Mouse (Mus musculus) cerebellum, adult 11-12 months (tissue): ENCODE measurements around the gene Tmprss2.
"Not testable (repeated sequence)": the region's sequence is repeated elsewhere in the genome, so short reads cannot be mapped to it uniquely, and the experiment has no call there.

Experiments used
- DNase-seq: peaks from one replicate; pipeline ENCODE4 v3.0.0; 2022

The Tmprss2 gene

DNA sequence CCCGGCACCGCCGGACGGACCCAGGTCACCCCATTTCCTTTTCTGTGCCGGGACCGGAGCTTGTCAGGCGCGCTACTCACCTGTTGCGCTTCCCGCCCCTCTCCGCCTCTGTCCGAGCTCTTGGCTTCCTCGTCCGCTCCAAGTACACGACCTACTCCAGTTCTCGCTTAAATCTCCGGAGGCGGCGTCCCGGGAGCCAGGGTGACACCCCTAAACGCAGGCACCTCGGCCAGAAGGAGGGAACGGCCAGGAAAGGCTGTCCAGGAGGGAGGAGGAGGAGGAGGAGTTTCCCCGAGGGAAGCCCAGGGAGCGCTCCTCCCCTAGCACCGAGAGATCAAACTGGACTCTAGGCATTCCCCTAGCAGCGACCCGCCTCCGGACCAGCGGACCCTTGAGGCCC lies at the start of gene Tmprss2:
Gene Tmprss2 (minus strand): TSS at position 257 of the 400 bp plus-strand sequence.
- no peak for DNase-seq

DNA sequence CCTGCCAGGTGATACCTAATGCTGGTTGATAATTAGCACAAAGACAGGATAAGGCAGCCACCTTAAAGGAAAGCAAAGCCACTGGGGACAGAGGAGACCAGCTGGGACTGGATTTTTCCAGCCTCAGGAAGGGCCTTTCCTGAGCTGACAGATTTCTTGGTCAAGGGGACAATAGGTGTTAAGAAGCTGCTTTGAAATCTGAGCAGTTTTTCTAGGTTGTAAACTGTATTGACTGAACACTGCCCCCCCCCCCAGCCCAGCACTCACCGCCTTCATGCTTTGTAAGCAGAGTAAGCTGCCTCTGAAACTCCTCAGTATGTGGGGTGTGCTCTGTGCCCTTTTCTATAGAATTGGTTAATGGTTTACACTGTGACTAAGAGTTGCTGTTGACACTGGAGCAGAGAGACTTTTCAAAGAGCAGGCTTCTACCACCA lies 48.2 kb upstream of the Tmprss2 start:
- no peak for DNase-seq

DNA sequence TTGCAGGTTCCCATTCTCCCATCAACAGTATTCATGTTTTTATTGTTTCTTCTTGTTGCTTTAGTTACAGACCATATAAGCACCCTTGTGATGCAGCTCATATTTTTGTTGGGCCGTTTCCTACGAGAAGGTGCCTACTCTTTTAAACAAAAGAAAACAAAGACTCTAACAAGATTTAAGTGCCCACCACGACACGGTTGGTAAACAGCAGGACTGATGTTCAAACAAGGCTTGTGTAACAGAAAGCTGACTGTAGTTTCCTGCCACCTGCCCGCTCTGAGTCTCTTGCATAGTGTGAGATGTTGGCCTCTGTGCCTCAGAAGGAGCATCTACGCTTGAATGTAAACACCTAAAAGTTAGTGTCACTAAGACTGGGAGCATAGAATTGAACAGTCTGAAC lies 47.5 kb upstream of the Tmprss2 start:
- no peak for DNase-seq

DNA sequence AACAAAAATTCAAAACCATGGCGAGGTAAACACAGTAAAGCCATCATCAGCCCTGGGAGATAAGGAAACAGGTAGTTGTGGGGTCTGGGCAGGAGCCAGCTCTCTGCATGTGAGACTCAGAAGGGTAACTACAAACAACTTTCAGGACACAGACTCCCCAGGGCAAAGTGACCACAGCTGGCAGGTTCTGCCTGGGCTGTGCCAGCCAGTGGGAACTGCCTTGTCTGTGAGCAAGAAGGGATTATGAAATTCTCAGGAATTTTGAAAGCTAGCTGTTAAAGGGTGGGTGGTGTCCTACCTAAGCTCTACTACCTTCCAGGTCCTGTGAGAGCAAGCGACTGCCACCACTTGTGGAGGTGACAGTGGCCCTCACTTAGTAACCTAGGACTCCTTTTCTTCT lies 44.8 kb upstream of the Tmprss2 start:
- DNase-seq: no peak

DNA sequence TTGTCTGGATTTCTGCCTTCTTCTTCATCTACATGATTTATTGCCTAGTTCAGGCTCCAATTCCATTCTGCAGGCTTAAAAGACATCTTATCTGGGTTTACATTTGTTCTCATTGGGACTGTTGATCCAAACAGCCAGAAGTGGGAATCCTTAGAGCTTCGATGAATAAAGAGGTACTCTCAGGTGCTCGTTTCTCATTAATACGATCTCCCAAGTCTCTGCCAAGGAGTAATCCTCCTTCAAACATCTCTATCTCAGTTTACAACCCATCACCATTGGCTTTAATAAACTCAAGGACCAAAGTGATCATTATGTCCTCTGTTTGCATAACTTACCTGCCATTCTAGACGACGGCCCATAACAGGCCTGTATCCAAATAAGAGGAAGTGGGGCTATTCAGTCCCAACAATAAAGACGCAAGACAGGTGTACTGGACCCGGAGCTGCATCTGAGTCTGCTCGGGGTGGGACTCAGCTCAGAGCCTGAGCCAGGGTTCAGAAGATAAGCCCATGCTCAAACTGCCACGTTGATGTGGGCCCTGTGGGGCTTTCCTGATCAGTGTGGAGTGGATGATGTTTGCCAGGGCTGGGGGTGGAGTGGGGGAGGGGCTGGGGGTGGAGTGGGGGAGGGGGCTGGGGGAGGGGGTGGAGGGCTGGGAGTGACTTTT lies 38.7 kb upstream of the Tmprss2 start:
- DNase-seq: no peak

DNA sequence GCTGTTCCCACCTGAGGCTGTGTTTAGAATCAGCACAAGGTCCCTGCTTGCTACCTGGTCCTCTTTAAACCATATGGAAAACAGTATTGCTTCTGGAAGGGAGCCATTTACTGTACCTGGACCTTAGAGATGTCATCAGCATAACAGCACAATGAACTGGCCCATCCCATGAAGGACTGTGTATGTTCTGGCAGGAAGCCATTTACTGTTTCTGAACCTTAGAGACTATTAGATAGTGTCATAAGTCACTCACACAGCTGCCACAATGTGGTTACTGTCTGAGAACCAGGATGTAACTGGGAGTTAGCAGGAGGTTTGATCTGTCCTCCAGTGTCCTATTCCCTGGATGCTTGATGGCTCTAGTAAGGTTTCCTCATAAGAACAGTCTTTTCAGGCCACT lies 33.7 kb upstream of the Tmprss2 start:
- DNase-seq: no peak

DNA sequence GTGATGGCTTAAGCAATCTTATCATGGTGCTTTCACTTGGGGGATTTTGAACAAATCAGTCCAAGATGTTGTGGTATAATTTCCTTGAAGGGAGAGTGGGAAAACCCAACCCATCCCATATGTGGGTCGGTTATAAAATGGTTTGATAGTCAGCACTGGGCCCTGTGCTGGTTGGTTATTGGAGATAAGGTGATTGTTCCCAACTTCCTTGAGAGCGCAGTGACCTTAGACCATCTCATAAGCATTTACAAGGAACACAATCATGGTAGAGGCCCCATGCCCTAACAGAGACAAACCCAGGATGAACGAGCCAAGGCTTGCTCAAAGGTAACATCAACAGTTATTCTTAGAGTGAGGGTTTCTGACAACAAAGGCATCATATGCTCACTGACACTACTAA lies 28.6 kb upstream of the Tmprss2 start:
- no peak for DNase-seq

DNA sequence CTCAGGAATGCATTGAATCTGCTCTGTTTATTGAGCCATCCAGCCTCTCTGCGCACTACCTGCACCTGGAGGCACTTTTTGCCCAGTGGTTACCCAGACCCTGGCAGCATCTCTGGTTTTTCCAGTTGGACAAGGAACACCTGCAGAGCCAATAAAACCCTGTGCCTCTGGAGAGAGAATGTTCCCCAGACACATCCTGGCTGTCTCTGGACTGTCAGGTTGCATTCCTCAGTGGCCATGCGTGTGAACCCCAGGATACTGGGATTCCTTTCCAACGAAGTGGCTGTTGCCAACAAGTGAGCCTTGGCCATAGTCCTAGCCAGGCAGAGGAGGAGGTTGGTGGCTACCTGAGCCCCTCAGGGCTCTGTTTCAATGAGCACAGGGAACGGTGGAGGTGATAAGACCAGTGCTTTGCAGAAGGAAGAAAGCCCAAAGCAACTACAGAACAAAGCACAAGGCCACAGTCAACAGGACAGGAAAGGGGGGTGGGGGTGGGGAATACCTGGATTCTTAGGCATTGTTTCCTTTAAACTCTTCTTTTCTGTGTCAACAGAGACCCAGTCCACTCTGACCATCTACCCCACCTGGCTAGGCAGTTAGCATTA lies 22.0 kb upstream of the Tmprss2 start:
- no peak for DNase-seq

DNA sequence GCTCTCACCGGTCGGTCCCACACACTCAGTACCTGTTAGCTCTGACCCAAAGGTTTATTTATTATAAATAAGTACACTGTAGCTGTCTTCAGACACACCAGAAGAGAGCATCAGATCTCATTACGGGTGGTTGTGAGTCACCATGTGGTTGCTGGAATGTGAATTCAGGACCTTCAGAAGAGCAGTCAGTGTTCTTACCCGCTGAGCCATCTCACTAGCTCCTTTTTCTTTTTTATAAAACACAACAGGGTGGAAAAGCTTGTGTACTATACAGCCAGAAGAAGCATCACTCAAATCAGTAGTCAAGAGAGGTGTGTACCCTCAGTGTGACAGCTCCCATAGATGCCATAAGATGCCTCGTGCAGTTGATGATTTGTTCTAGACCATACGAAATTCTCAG lies 12.2 kb upstream of the Tmprss2 start:
- no peak for DNase-seq

DNA sequence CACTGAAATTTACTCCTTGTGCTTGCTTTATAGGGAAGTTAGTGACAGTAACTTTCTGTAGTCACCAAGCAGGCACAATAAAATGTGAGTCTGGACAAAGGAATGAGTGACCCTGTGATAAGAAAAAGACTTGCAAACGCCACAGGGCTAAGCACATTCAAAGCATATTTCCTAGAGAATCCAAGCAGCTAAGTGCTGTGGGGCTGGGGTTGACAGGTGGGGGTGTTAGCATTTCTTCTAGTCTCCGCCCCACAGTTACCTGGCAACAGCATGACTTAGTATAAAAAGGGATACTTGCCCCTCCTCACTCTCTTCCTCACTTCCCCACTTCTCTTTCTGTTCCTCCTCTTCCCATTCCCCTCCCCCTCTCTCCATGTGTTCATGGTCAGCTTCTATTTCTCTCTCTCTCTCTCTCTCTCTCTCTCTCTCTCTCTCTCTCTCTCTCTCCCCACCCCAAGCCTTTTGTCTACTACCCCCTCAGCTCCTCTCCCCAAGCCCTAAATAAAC lies 11.4 kb upstream of the Tmprss2 start:
- no peak for DNase-seq

DNA sequence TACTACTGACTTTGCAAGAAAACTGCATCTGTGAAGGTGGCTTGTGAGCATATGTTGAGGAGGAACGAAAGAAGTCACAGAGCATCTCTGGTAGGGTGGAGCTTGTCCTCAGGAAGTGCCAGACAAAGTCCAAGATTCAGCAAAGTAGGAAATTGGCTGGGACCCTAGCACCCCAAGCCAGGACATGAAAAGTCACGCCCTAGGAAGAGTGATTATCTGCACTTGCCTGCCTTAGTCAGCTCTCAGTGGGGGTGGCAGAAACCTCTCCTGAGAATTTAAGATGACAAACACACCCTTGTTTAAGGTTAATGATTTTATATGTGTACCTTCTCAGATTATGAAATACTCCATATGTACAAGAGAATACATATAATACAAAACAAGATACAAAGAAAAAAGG lies 7.3 kb upstream of the Tmprss2 start:
- no peak for DNase-seq

DNA sequence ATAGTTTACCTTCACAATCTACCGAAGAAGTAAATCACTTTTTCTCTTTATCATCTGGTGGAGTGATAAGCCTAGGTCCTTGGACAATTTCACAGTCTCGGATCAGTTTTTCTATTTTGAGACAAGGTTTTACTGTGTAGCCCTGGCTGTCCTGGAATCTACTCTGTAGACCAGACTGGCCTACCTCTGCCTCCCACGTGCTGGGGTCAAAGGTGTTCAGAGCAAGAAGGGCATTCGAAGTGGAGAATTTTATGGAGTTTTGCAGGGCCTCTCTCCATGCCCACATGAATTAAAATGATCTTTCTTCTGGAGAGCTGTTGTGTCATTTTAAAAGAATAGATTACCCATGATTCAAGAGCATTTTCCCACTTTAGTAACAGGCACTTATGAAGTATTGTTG lies 1.0 kb upstream of the Tmprss2 start:
- DNase-seq: no peak

DNA sequence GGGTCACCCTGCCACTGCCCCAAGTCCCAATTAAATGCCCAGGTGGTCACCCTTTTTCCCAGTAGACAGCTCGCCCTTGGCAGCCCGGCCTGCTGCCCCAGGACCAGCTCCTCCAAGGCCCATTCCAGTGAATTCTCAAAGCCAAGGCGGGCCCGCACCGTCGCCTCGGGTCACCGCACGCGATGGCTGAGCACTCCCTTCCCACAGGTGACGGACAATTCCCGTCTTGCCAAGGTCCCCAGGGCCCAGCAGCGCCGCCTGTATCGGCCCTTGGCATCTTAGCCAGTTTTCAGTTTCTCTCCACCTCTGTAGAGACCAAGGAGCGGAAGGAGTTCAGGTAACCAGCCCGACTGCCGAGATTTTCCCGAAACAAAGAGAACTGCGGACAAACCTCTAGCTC lies 749 bp downstream of the Tmprss2 start:
- DNase-seq: no peak

DNA sequence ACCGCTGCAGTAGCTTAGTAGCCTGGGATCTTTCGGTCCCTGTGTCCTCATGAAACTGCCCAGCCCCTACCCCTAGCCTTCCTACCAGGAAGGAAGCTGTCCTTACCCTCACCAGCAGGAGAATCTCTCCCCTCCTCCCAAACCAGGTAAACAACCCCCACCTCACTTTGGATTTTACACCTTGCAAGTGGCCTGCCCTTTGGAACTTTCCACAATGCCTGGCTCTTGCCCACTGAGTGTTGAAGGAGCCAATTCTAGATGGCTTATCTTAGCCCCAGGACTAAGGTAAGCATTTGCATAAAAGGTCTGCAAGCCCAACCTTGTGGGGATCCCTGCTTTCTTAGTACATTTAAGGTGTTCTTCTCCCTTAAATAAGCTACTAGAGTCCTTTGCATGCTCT lies 1.3 kb downstream of the Tmprss2 start:
- DNase-seq: no peak

DNA sequence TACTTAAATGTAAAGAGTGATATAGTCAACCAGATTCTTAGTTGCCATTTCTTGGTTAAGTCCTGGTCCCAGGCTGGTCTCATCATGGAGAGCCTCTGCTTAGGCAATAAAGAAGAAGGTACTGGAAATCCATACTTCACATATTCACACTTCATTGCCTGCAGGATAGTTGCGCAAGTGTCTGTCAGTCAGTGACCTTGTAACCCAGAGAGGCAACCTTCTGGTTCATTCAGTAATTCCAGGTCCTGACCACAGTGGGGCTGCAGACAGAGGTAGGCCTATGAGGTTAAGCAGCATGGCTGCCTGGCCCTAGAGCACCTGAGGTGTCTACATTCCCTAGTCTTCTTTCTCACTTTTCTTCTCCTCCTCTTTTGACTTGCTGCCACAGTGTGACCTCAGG lies 3.0 kb downstream of the Tmprss2 start:
- DNase-seq: no peak

DNA sequence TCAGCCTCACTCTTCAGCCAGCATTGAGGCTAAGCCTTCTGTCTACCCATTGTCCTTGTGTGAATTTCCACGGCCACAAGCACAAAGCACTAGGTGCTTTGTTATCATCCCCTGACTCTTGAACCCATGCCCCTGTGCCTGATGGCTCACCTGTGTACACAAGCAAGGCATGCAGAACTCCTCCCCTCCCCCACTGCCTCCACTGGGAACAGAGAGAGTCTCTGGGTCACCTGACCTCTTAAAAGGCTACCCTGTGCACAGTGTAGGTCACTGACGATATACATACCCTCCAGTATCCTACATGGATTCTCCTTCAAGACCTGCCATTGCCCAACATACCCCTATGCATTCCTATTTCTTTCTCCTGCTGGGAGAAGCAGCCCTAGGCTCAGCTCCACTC lies 4.2 kb downstream of the Tmprss2 start:
- DNase-seq: no peak

DNA sequence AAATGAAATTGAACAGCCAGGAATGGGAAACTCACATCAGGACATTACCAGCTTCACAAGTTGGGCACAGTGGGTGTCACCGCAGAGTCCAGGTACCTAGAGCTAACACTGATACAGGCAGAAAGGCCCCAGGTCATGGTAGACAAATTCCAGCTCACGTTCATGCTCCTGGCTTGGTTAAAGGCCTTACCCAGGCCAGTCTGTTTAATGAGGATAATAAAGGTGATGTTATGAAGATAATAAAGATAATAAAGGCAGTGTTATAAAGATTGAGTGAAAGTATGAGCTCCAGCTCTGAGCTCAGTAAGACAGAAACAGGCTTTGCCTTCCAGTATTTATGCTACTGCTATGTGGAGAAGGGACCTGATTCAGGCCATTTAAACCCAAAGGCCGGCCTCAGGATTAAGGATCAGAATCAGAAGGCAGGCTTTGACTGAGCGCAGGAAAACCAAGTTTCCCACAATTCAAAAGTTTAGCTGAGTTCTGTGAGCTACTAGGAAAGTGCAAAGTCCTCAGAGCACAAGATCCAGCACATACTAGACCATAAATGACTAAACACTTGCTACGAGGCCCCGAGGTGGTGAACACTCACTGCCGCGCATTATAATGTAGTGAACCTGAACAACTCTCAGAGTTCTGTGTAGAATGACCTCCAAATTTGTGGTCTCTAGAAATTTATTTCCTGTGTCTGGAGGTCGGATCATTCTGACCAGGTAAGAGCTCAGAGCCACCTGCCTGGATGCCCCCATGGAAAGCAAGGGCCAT lies 4.9 kb downstream of the Tmprss2 start:
- no peak for DNase-seq

DNA sequence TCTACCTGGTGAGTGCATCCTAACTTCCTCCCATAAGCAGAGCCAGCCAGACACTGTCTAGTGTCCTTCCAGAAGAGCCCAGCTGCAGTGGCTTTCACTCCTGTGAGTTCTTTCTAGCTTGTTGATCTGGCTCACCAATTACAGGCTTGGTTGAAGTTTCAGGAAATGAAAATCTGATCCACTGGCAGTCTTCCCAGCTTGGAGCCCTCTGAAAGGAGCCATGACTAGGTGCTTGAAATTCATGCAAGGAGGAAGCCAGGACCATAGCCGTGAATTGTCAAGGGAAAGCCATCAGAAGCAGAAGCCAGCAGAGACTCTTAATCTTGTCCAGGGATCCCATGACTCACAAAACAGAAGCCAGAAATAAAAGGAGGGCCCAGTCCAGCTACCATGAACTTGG lies 8.7 kb downstream of the Tmprss2 start:
- DNase-seq: no peak

DNA sequence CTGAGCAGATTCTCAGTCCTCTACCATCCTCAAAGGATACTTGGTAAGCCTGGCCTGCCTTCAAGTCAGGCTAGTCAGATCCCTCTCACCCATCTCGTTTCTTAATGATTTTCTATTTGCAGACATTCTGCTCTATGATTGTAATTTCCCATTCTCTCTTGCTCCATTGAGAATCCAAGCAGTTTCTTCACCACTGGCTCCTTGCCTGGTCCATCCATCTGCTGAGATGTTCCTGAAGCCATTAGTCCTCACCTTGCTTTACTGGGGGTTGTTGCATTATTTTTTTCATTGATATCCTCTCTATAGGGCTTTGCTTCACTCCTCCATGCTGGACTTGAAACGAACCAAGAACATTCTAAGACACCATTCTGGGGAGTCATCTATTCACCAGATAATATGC lies 10.4 kb downstream of the Tmprss2 start:
- no peak for DNase-seq

DNA sequence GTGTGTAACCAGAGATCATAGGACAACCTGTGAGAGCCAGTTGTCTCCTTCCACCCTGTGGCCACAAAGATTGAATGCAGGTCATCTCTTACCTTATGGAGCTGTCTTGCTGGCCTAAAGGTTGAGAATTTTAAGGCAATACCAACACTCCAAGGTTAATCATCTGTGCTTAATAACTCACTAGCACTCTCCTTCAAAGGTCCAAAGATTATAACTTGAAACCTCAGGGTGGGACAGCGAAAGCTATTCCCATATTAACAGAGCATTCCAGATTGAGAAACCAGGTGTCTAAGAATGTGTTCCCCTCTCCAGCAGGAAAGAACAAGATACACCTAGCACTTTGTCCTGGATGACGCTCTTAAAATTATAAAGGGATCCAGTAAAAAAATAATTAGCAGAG lies 12.9 kb downstream of the Tmprss2 start:
- no peak for DNase-seq

DNA sequence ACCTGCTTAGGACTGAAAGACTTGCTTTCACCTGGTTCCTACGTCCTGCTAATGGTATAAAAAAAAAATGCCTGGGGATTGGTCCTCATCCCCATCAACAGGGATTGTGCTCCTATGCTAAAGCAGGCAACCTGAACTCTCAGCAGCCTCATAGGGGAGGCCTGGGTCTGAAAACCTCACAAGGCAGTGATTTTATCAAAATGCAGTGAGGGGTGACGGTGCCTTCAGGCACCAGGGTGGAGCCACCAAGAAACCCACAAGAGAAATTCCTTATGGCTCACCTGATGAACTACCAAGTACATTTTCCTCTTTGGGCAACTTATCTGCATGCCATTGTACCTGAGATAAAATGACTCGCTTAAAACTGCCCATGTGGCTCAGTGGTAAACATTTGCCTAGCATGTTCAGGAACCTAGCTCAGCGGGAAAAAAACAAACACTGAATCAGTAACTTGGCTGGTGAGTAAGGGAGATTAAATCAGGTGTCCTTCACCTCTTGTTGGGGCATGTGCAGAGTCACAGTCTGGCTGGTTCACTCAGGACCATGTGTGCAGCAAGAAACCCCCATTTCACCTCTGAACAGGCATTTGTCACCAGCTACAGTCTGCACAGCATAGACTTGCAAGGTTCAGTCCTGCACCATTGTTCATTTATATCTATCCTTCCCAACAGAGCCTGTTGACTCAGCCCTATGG lies 17.0 kb downstream of the Tmprss2 start:
- no peak for DNase-seq

DNA sequence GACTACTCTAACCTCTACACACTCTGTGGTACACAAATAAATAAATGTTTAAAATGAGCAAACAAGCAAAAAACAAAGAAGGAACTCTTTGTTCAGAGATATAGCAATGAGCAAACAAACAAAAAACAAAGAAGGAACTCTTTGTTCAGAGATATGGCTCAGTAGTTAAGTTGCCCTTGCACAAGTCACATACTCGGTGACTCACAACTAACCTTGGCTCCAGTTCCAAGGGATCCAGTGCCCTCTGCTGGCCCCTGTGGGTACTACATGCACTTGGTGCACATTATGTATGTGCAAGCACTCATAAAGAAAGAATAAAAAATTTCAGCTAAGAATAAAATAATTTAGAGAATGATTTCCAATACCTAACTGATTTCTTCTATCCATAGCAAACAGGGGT lies 17.9 kb downstream of the Tmprss2 start:
- no peak for DNase-seq

DNA sequence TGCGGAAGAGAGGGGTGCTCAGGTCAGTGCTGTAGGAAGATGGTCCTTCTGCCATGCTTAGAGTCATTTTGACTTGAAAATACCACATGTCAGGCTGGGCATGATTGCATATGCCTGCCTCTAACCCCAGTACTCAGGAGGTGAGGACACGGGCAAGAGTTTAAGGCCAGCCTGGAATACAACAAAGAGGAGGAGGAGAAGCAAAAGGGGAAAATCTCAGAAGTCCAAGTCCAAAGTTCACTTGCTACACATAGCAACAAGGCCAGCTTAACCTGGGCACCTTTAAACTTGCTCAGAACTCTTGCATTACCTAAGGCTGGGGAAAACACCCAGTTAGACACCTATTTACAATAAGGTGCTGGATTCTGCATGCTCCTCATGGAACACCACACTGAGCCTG lies 19.5 kb downstream of the Tmprss2 start:
- DNase-seq: no peak

DNA sequence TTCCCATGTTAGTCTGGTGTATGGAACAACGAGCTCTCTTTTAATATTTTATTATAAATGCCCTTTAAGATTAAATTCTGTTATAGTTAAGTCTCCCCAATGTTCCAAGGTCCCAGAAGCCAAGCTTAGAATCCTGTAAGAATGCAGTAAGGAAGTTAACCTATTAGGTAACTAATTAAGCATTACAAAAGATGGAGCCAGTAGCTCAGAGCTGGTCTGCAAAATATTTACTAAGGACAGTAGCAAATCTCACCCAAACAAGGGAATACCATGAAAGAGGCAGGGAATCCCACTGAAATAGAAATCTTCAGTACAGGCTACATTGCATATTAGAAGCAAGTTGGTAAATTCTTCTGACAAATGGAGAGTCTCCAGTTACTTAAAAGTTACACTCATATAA lies 28.1 kb downstream of the Tmprss2 start:
- DNase-seq: not testable (repeated sequence)
